Mouse (Mus musculus): ENCODE data around the gene Cog5. TPM values are rescaled to one million over a fixed set of nuclear protein-coding genes. Genes with fewer than 3 reads are reported as not detected.

Gene Cog5
- polyA plus RNA-seq, 1 experiment from 2014 or later: 34.8 TPM

GRCm38 (mm10) chr12:31926661-31927061, 272.0 kb downstream of the Cog5 start:
- H3K27me3 ChIP-seq: no peaks in the 10 kb centered on the region
- H3K4me3 ChIP-seq: no peak overlapping the region
- ATAC-seq (ENCODE audit: insufficient number of reproducible peaks, insufficient read depth, low FRiP score, low TSS enrichment): no peak
- H3K4me2 ChIP-seq (replicated peaks): no peak overlapping the region
- peaks cover 48% of the 10 kb centered on the region for H3K36me3 ChIP-seq
- H3K9ac ChIP-seq: no peak overlapping the region
- H3K9me3 ChIP-seq: no peaks in the 10 kb centered on the region
- H3K27ac ChIP-seq: no peak overlapping the region
- no peaks in the 10 kb centered on the region for H3K4me1 ChIP-seq
- WGBS: 61% methylated on average over 4 of the region's 4 CpGs

- Histone ChIP-seq H3K4me3 (no peak overlapping the region), H3K9ac (no peak overlapping the region), H3K4me1 (no peaks in the 10 kb centered on the region), H3K4me2 (replicated peaks) (no peak overlapping the region), H3K27me3 (no peaks in the 10 kb centered on the region), H3K36me3 (peaks cover 63% of the 10 kb centered on the region), H3K27ac (no peak overlapping the region), H3K9me3 (no peaks in the 10 kb centered on the region)
- ATAC-seq (ENCODE audit: insufficient number of reproducible peaks, insufficient read depth, low FRiP score, low TSS enrichment): no peak
- WGBS: 75% methylated on average over 3 of the region's 3 CpGs
Measured at GRCm38 (mm10) chr12:31928498-31928897, 273.8 kb downstream of the Cog5 start.

DNA sequence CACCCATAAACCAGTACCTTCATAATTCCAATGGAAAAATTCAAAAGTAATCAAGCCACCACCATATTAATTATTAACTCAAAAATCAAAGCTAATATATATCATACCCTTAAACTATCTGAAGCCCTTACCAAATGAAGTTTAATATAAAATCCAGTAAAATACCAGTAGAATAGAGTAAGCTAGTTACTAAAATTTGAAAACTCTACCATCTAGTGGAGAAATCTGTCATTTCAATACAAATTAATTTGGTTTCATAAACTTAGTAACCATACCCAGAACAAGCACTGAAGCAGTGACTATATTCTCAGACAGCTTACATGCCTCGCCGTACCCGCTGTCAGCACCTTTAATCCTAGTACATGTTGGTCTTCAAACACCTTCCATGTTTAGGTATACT, 277.1 kb downstream of the Cog5 start:
- 0 out of 2 replicates have a peak, but pooled peaks cover 2% of the 10 kb centered on the region for H3K4me1 ChIP-seq

DNA sequence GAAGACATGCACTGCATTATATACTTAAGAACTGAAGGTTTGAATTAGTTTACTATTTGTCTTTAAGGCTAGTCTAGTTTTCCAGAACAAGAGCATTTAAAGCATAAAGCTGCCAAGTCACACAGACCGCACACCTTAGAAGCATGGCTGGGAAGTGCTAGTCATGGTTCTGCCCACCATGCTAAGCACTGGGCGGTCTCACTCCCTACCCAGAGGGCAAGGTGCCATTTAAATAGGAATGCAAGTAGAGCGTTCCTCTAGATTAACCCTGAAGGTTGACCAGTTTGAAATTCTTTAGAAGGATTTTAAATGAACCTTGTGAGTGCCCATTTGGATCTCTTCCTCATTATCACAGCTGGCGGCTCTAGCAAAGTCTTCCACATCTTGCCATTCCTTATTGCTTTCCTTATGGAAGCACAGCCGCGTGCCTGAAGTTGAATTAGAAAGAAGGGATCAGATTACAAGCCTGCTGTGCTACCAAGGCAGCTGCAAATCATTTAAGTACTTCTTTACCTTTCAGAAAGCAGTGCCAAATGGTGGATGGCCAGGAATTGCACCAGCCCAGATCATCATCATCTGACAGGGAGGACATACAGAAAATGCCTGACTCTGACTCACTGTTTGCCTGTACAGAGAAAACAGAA, 282.1 kb downstream of the Cog5 start:
- Histone ChIP-seq H3K9me3 (no peaks in the 10 kb centered on the region), H3K4me2 (replicated peaks) (no peak overlapping the region), H3K27ac (no peak overlapping the region), H3K36me3 (peaks cover 64% of the 10 kb centered on the region), H3K27me3 (no peaks in the 10 kb centered on the region), H3K4me1 (0 out of 2 replicates have a peak, but pooled peaks cover 2% of the 10 kb centered on the region), H3K9ac (no peak overlapping the region), H3K4me3 (no peak overlapping the region)
- no peak for ATAC-seq (ENCODE audit: insufficient number of reproducible peaks, insufficient read depth, low FRiP score, low TSS enrichment)
- whole genome bisulfite sequencing: 23% methylated on average over 6 of the region's 6 CpGs

More for the DNA sequence above, 277.1 kb downstream of the Cog5 start:
- no peaks in the 10 kb centered on the region for H3K27me3 ChIP-seq
- peaks cover 61% of the 10 kb centered on the region for H3K36me3 ChIP-seq
- H3K9me3 ChIP-seq: no peaks in the 10 kb centered on the region
- no peak overlapping the region for H3K4me2 ChIP-seq (replicated peaks)
- H3K9ac ChIP-seq: no peak overlapping the region
- no peak overlapping the region for H3K4me3 ChIP-seq
- ATAC-seq (ENCODE audit: insufficient number of reproducible peaks, insufficient read depth, low FRiP score, low TSS enrichment): no peak
- no peak overlapping the region for H3K27ac ChIP-seq
- 96% methylated on average over 3 of the region's 3 CpGs for WGBS

- no peak for ATAC-seq (ENCODE audit: insufficient number of reproducible peaks, insufficient read depth, low FRiP score, low TSS enrichment)
- H3K4me2 ChIP-seq (replicated peaks): no peak overlapping the region
- no peak overlapping the region for H3K27ac ChIP-seq
- H3K9ac ChIP-seq: no peak overlapping the region
- H3K27me3 ChIP-seq: no peaks in the 10 kb centered on the region
- H3K9me3 ChIP-seq: no peaks in the 10 kb centered on the region
- 0 out of 2 replicates have a peak, but pooled peaks cover 2% of the 10 kb centered on the region for H3K4me1 ChIP-seq
- WGBS: 90% methylated on average over 3 of the region's 3 CpGs
- H3K36me3 ChIP-seq: peaks cover 61% of the 10 kb centered on the region
- H3K4me3 ChIP-seq: no peak overlapping the region
Measured at GRCm38 (mm10) chr12:31937613-31938012, 282.9 kb downstream of the Cog5 start.

- WGBS: 90% methylated on average over 4 of the region's 4 CpGs
- 0 out of 2 replicates have a peak, but pooled peaks cover 2% of the 10 kb centered on the region for H3K4me1 ChIP-seq
- H3K9me3 ChIP-seq: no peaks in the 10 kb centered on the region
- no peak overlapping the region for H3K4me3 ChIP-seq
- no peaks in the 10 kb centered on the region for H3K27me3 ChIP-seq
- H3K4me2 ChIP-seq (replicated peaks): no peak overlapping the region
- ATAC-seq (ENCODE audit: insufficient number of reproducible peaks, insufficient read depth, low FRiP score, low TSS enrichment): no peak
- H3K27ac ChIP-seq: no peak overlapping the region
- H3K9ac ChIP-seq: no peak overlapping the region
- H3K36me3 ChIP-seq: peaks cover 62% of the 10 kb centered on the region
Measured at GRCm38 (mm10) chr12:31938391-31938997, 283.8 kb downstream of the Cog5 start.

- Histone ChIP-seq H3K36me3 (peaks cover 65% of the 10 kb centered on the region), H3K9ac (no peak overlapping the region), H3K27ac (no peak overlapping the region), H3K4me3 (no peak overlapping the region), H3K27me3 (no peaks in the 10 kb centered on the region), H3K9me3 (no peaks in the 10 kb centered on the region), H3K4me2 (replicated peaks) (no peak overlapping the region), H3K4me1 (0 out of 2 replicates have a peak, but pooled peaks cover 2% of the 10 kb centered on the region)
- no peak for ATAC-seq (ENCODE audit: insufficient number of reproducible peaks, insufficient read depth, low FRiP score, low TSS enrichment)
Measured at GRCm38 (mm10) chr12:31939026-31939425, 284.4 kb downstream of the Cog5 start.

GRCm38 (mm10) chr12:31943020-31943654, 288.5 kb downstream of the Cog5 start:
- no peak overlapping the region for H3K4me3 ChIP-seq
- H3K4me2 ChIP-seq (replicated peaks): no peak overlapping the region
- no peak overlapping the region for H3K9ac ChIP-seq
- no peak overlapping the region for H3K27ac ChIP-seq
- 91% methylated on average over 4 of the region's 4 CpGs for WGBS
- no peaks in the 10 kb centered on the region for H3K9me3 ChIP-seq
- ATAC-seq (ENCODE audit: insufficient number of reproducible peaks, insufficient read depth, low FRiP score, low TSS enrichment): no peak
- peaks cover 43% of the 10 kb centered on the region for H3K36me3 ChIP-seq
- no peaks in the 10 kb centered on the region for H3K4me1 ChIP-seq
- no peaks in the 10 kb centered on the region for H3K27me3 ChIP-seq

- ATAC-seq (ENCODE audit: insufficient number of reproducible peaks, insufficient read depth, low FRiP score, low TSS enrichment): no peak
- WGBS: 98% methylated on average over 2 of the region's 2 CpGs
- no peak overlapping the region for H3K4me2 ChIP-seq (replicated peaks)
Measured at GRCm38 (mm10) chr12:31944405-31944804, 289.7 kb downstream of the Cog5 start.

GRCm38 (mm10) chr12:31947476-31947875, 292.8 kb downstream of the Cog5 start:
- Histone ChIP-seq H3K9me3 (no peaks in the 10 kb centered on the region), H3K4me3 (no peak overlapping the region), H3K4me2 (replicated peaks) (no peak overlapping the region), H3K27me3 (no peaks in the 10 kb centered on the region), H3K27ac (no peak overlapping the region), H3K36me3 (peaks cover 13% of the 10 kb centered on the region), H3K9ac (no peak overlapping the region), H3K4me1 (0 out of 2 replicates have a peak, but pooled peaks cover 2% of the 10 kb centered on the region)
- ATAC-seq (ENCODE audit: insufficient number of reproducible peaks, insufficient read depth, low FRiP score, low TSS enrichment): no peak
- 94% methylated on average over 5 of the region's 5 CpGs for WGBS

More at GRCm38 (mm10) chr12:31944405-31944804, 289.7 kb downstream of the Cog5 start:
- Histone ChIP-seq H3K4me3 (no peak overlapping the region), H3K9me3 (no peaks in the 10 kb centered on the region), H3K4me1 (0 out of 2 replicates have a peak, but pooled peaks cover 2% of the 10 kb centered on the region), H3K36me3 (peaks cover 30% of the 10 kb centered on the region), H3K27me3 (no peaks in the 10 kb centered on the region), H3K9ac (no peak overlapping the region), H3K27ac (no peak overlapping the region)

- Histone ChIP-seq H3K4me1 (0 out of 2 replicates have a peak, but pooled peaks cover 2% of the 10 kb centered on the region), H3K4me3 (peak overlapping the region; percentile 92), H3K9ac (peak overlapping the region; percentile 92; the same call in 1 of the 2 replicates), H3K27ac (peak overlapping the region; percentile 99), H3K9me3 (no peaks in the 10 kb centered on the region), H3K27me3 (no peaks in the 10 kb centered on the region), H3K4me2 (replicated peaks) (peak overlapping the region; percentile 54), H3K36me3 (peaks cover 4% of the 10 kb centered on the region)
- WGBS: 29% methylated on average over 7 of the region's 7 CpGs
- ATAC-seq (ENCODE audit: insufficient number of reproducible peaks, insufficient read depth, low FRiP score, low TSS enrichment): no peak
Measured at GRCm38 (mm10) chr12:31948101-31949000, 293.7 kb downstream of the Cog5 start.

Measured in embryonic facial prominence, embryonic 12.5 days (tissue).